Mouse (Mus musculus): ENCODE measurements around the gene Mrpl9. TPM values are rescaled to one million over a fixed set of nuclear protein-coding genes. Genes with fewer than 3 reads are reported as not detected.

Mrpl9 gene
- polyA plus RNA-seq, 1 experiment = 17.1 TPM

- peak overlapping the region; percentile 75 for H3K27ac ChIP-seq (ENCODE audit: control insufficient read depth, insufficient read depth, low read depth, low read length)
- H3K4me1 ChIP-seq (ENCODE audit: control insufficient read depth, insufficient read depth, low read length) = peaks cover 9% of the 10 kb centered on the region
- H3K27me3 ChIP-seq (ENCODE audit: control insufficient read depth, insufficient read depth, low read length) = no peaks in the 10 kb centered on the region
- TF ChIP-seq CTCF (IDR thresholded peaks at IDR 0.05; ENCODE audit: control insufficient read depth, insufficient read depth, insufficient replicate concordance, low read depth, low read length) = no peak
- TF ChIP-seq POLR2A (IDR thresholded peaks at IDR 0.05; ENCODE audit: control insufficient read depth, low read depth, low read length) = peak; percentile 82; the same call in 1 of the 2 replicates
- H3K36me3 ChIP-seq (ENCODE audit: control insufficient read depth, insufficient read depth, low read length) = no peaks in the 10 kb centered on the region
- H3K4me3 ChIP-seq (ENCODE audit: control insufficient read depth, low read depth, low read length) = peak overlapping the region; percentile 83
Measured at GRCm38 (mm10) chr3:94483790-94484439, 40.8 kb downstream of the Mrpl9 start.

DNA sequence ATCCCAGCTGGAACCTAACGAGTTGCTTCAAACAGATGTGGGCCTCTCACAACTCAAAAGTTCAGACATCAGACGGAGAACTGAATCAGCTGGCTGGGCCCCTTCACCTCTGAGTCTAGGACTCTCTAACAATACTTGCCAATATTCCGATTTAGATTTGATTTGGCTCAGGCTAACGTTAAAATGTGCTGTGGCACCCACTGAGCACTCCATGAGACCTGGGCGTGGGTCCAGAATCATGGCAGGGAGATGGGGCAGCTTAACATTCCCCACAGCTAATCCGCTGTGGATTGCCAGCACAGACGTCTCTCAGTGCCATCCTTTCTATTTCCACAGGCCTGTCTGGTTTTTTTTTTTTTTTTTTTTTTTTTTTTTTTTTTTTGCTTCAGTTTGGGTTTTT is 42.8 kb downstream of the Mrpl9 start:
- H3K36me3 ChIP-seq (ENCODE audit: control insufficient read depth, insufficient read depth, low read length) = no peaks in the 10 kb centered on the region
- H3K4me1 ChIP-seq (ENCODE audit: control insufficient read depth, insufficient read depth, low read length) = peaks cover 7% of the 10 kb centered on the region
- no peak overlapping the region for H3K27ac ChIP-seq (ENCODE audit: control insufficient read depth, insufficient read depth, low read depth, low read length)

GRCm38 (mm10) chr3:94487581-94487980 is 44.5 kb downstream of the Mrpl9 start:
- no peak for TF ChIP-seq POLR2A (IDR thresholded peaks at IDR 0.05; ENCODE audit: control insufficient read depth, low read depth, low read length)
- no peak for TF ChIP-seq CTCF (IDR thresholded peaks at IDR 0.05; ENCODE audit: control insufficient read depth, insufficient read depth, insufficient replicate concordance, low read depth, low read length)
- H3K4me3 ChIP-seq (ENCODE audit: control insufficient read depth, low read depth, low read length) = peak overlapping the region; percentile 22
- peaks cover 7% of the 10 kb centered on the region for H3K4me1 ChIP-seq (ENCODE audit: control insufficient read depth, insufficient read depth, low read length)
- no peaks in the 10 kb centered on the region for H3K27me3 ChIP-seq (ENCODE audit: control insufficient read depth, insufficient read depth, low read length)
- H3K36me3 ChIP-seq (ENCODE audit: control insufficient read depth, insufficient read depth, low read length) = no peaks in the 10 kb centered on the region
- no peak overlapping the region for H3K27ac ChIP-seq (ENCODE audit: control insufficient read depth, insufficient read depth, low read depth, low read length)

More for the DNA sequence above, 42.8 kb downstream of the Mrpl9 start:
- Histone ChIP-seq H3K27me3 (ENCODE audit: control insufficient read depth, insufficient read depth, low read length) (no peaks in the 10 kb centered on the region), H3K4me3 (ENCODE audit: control insufficient read depth, low read depth, low read length) (peak overlapping the region; percentile 83)
- TF ChIP-seq CTCF (IDR thresholded peaks at IDR 0.05; ENCODE audit: control insufficient read depth, insufficient read depth, insufficient replicate concordance, low read depth, low read length) (no peak), POLR2A (IDR thresholded peaks at IDR 0.05; ENCODE audit: control insufficient read depth, low read depth, low read length) (no peak)

DNA sequence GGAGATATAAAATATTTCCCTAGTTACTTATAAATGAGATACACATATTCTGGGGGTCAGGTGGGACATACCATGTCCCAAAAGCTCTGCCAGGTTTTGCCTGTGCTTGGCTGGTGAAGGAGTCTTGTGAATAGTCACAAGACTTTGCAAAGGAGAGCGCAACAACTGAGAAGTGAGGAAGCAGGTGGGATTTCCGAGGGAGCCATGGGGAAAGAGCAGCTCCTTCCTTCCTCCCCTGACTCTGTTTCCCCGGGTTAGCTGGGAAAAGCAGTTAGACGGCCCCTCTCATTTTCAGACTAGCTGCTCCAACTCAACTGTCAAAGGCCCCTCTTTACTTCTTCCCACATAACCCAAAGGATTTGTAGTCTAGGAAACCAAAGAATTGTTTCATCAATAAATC is 54.0 kb downstream of the Mrpl9 start:
- Histone ChIP-seq H3K36me3 (ENCODE audit: control insufficient read depth, insufficient read depth, low read length) (no peaks in the 10 kb centered on the region; the same call in 1 of the 2 replicates), H3K27ac (ENCODE audit: control insufficient read depth, insufficient read depth, low read depth, low read length) (no peak overlapping the region), H3K4me1 (ENCODE audit: control insufficient read depth, insufficient read depth, low read length) (no peaks in the 10 kb centered on the region), H3K27me3 (ENCODE audit: control insufficient read depth, insufficient read depth, low read length) (no peaks in the 10 kb centered on the region), H3K4me3 (ENCODE audit: control insufficient read depth, low read depth, low read length) (no peak overlapping the region)
- no peak for TF ChIP-seq POLR2A (IDR thresholded peaks at IDR 0.05; ENCODE audit: control insufficient read depth, low read depth, low read length)
- no peak for TF ChIP-seq CTCF (IDR thresholded peaks at IDR 0.05; ENCODE audit: control insufficient read depth, insufficient read depth, insufficient replicate concordance, low read depth, low read length)

Other genes starting within 250 kb of the Mrpl9 start
- 0.14 and 0.16 TPM in 2 replicates for gene Gm5286, start 246.6 kb upstream of the Mrpl9 start, polyA plus RNA-seq (2012; rRNA removed)
- not detected in 2 replicates for gene Gm4778, start 179.3 kb upstream of the Mrpl9 start, polyA plus RNA-seq (2012; rRNA removed)
- 7.3 and 9.0 TPM in 2 replicates for gene Them4, start 133.2 kb upstream of the Mrpl9 start, polyA plus RNA-seq (2012; rRNA removed)
- gene Them5, start 101.2 kb upstream of the Mrpl9 start, polyA plus RNA-seq (2012; rRNA removed) = 0.11 TPM in 1 of 2 replicates, not detected in the other
- 0.23 and 0.41 TPM in 2 replicates for gene C2cd4d, start 80.9 kb upstream of the Mrpl9 start, polyA plus RNA-seq (2012; rRNA removed)
- gene Rorc, start 70.5 kb upstream of the Mrpl9 start, polyA plus RNA-seq (2012; rRNA removed) = 1.3 and 1.5 TPM in 2 replicates
- not detected in 2 replicates for gene Lingo4, start 44.8 kb upstream of the Mrpl9 start, polyA plus RNA-seq (2012; rRNA removed)
- gene Tdrkh, start 30.0 kb upstream of the Mrpl9 start, polyA plus RNA-seq (2012; rRNA removed) = 5.5 and 8.9 TPM in 2 replicates
- 2,779 and 3,078 TPM in 2 replicates for gene Oaz3, start 597 bp downstream of the Mrpl9 start, polyA plus RNA-seq (2012; rRNA removed)
- 243 and 256 TPM in 2 replicates for gene Celf3, start 35.0 kb downstream of the Mrpl9 start, polyA plus RNA-seq (2012; rRNA removed)
- gene Riiad1, start 37.0 kb downstream of the Mrpl9 start, polyA plus RNA-seq (2012; rRNA removed) = 107 and 109 TPM in 2 replicates
- 18.5 and 19.0 TPM in 2 replicates for gene Snx27, start 139.4 kb downstream of the Mrpl9 start, polyA plus RNA-seq (2012; rRNA removed)
- not detected in 2 replicates for gene Gm10972, start 199.8 kb downstream of the Mrpl9 start, polyA plus RNA-seq (2012; rRNA removed)
- 13.1 and 13.2 TPM in 2 replicates for gene Tuft1, start 215.6 kb downstream of the Mrpl9 start, polyA plus RNA-seq (2012; rRNA removed)

Measured in testis, adult 2 months (tissue).